Mouse (Mus musculus) G1E (cell line): ENCODE results near the gene Myl12a.

Experiments used
- CTCF ChIP-seq: IDR thresholded peaks from 2 replicates; pipeline ENCODE4 v1.5.1; 2012; ENCODE audit warnings: low read depth, low read length, inconsistent platforms, mixed read lengths
- GATA1 ChIP-seq: IDR thresholded peaks from 2 replicates; pipeline ENCODE4 v1.6.1; 2012; ENCODE audit warnings: borderline replicate concordance, low read length, inconsistent platforms, mixed read lengths

DNA sequence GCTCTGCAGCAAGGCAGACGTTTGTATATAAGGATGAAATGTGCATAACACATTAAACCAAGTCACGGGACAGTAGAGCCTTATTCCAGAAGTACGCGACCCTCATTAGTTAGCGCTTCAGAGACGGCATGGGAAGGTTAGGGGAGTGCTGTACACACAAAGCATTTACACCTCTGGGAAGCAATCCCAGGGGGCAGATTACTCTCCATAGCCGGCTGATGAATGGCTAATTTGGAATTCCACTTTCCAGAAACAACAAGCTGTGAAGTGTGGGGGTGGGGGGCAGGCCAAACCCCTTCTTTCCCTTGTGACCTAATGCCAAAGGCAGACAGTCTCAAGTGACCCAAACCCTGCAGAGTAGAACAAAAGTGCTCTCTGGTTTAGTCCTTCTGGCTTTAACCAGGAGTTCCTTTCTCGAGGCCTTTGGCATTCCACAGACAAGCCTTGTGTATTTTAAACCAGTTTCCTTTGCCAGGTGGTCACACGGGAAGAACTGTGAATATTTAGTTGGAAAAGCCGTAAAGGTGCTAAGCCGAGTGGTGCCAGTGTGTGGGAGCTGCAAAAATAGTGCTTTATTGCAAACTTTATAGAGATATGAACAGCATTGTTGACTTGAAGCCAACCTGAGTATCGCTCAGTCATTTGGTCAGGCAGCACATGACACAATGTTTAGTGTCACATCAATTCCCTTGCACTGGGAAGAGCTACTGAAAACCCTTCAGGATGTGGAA, 37.3 kb upstream of the Myl12a start:
- TF ChIP-seq CTCF (no peak), GATA1 (no peak)
